Mouse (Mus musculus): ENCODE measurements around the gene Mfsd13b. TPM values are rescaled to one million over a fixed set of nuclear protein-coding genes. Genes with fewer than 3 reads are reported as not detected.

Mfsd13b gene
- total RNA-seq, 1 experiment: not detected

- TF ChIP-seq HCFC1 (IDR thresholded peaks at IDR 0.05; ENCODE audit: borderline replicate concordance, insufficient read depth, low read length) (no peak), MAFK (IDR thresholded peaks at IDR 0.05; ENCODE audit: insufficient read depth, low read depth, low read length) (no peak), ZNF384 (IDR thresholded peaks at IDR 0.05; ENCODE audit: low read depth, low read length) (no peak), CHD2 (IDR thresholded peaks at IDR 0.05; ENCODE audit: low read depth, low read length) (no peak), ZC3H11A (IDR thresholded peaks at IDR 0.05; ENCODE audit: borderline replicate concordance, low read depth, low read length) (no peak)
- in situ Hi-C loops (cut with MboI; ENCODE audit: low sequenced_read_pairs in 2 of 2, unreplicated experiment in 2 of 2): no loop called here
- no peak overlapping the region for H3K27ac ChIP-seq (ENCODE audit: insufficient read depth, low read depth, low read length, poor library complexity, severe bottlenecking)
- no peak for DNase-seq (ENCODE audit: low read depth, low spot score)
- H3K9ac ChIP-seq (ENCODE audit: insufficient read depth, low read depth, low read length, poor library complexity, severe bottlenecking): no peak overlapping the region
- no peaks in the 10 kb centered on the region for H3K9me3 ChIP-seq (ENCODE audit: control insufficient read depth, insufficient read depth, low read depth, low read length)
- no peak overlapping the region for H3K4me3 ChIP-seq (ENCODE audit: insufficient read depth in 1 of 2, low read depth in 1 of 2, low read length in 2 of 2, poor library complexity in 1 of 2, severe bottlenecking in 1 of 2)
- H3K4me1 ChIP-seq (ENCODE audit: control insufficient read depth in 2 of 2, insufficient read depth in 2 of 2, low read length in 2 of 2, poor library complexity in 1 of 2): peaks cover 0 to 4% of the 10 kb centered on the region in 2 experiments; a peak in 2 of 4 replicates
- no peaks in the 10 kb centered on the region for H3K36me3 ChIP-seq (ENCODE audit: control insufficient read depth, insufficient read depth, low read length, poor library complexity, severe bottlenecking)
Observed at GRCm38 (mm10) chr7:120977063-120977462, 5.2 kb upstream of the Mfsd13b start.

GRCm38 (mm10) chr7:120980041-120980440, 2.3 kb upstream of the Mfsd13b start:
- in situ Hi-C loops (cut with MboI; ENCODE audit: low sequenced_read_pairs in 2 of 2, unreplicated experiment in 2 of 2): no loop called here
- Histone ChIP-seq H3K9me3 (ENCODE audit: control insufficient read depth, insufficient read depth, low read depth, low read length) (no peaks in the 10 kb centered on the region), H3K36me3 (ENCODE audit: control insufficient read depth, insufficient read depth, low read length, poor library complexity, severe bottlenecking) (no peaks in the 10 kb centered on the region), H3K9ac (ENCODE audit: insufficient read depth, low read depth, low read length, poor library complexity, severe bottlenecking) (no peak overlapping the region), H3K27ac (ENCODE audit: insufficient read depth, low read depth, low read length, poor library complexity, severe bottlenecking) (no peak overlapping the region), H3K4me1 (ENCODE audit: control insufficient read depth in 2 of 2, insufficient read depth in 2 of 2, low read length in 2 of 2, poor library complexity in 1 of 2) (peaks cover 0 to 4% of the 10 kb centered on the region in 2 experiments; a peak in 2 of 4 replicates), H3K4me3 (ENCODE audit: insufficient read depth in 1 of 2, low read depth in 1 of 2, low read length in 2 of 2, poor library complexity in 1 of 2, severe bottlenecking in 1 of 2) (no peak overlapping the region)
- DNase-seq (ENCODE audit: low read depth, low spot score): no peak
- no peak for TF ChIP-seq HCFC1 (IDR thresholded peaks at IDR 0.05; ENCODE audit: borderline replicate concordance, insufficient read depth, low read length)
- TF ChIP-seq ZC3H11A (IDR thresholded peaks at IDR 0.05; ENCODE audit: borderline replicate concordance, low read depth, low read length): no peak
- TF ChIP-seq ZNF384 (IDR thresholded peaks at IDR 0.05; ENCODE audit: low read depth, low read length): no peak
- no peak for TF ChIP-seq MAFK (IDR thresholded peaks at IDR 0.05; ENCODE audit: insufficient read depth, low read depth, low read length)
- no peak for TF ChIP-seq CHD2 (IDR thresholded peaks at IDR 0.05; ENCODE audit: low read depth, low read length)

GRCm38 (mm10) chr7:120980931-120981924, 1.1 kb upstream of the Mfsd13b start:
- H3K4me3 ChIP-seq (ENCODE audit: insufficient read depth in 1 of 2, low read depth in 1 of 2, low read length in 2 of 2, poor library complexity in 1 of 2, severe bottlenecking in 1 of 2): peak overlapping the region; percentile 84 to 99
- TF ChIP-seq ZNF384 (IDR thresholded peaks at IDR 0.05; ENCODE audit: low read depth, low read length) (peak; percentile 51; the same call in 1 of the 2 replicates), MAFK (IDR thresholded peaks at IDR 0.05; ENCODE audit: insufficient read depth, low read depth, low read length) (no peak)
- peak; percentile 42 for DNase-seq (ENCODE audit: low read depth, low spot score)
- peak overlapping the region; percentile 85 for H3K9ac ChIP-seq (ENCODE audit: insufficient read depth, low read depth, low read length, poor library complexity, severe bottlenecking)
- peaks cover 0 to 4% of the 10 kb centered on the region in 2 experiments; a peak in 2 of 4 replicates for H3K4me1 ChIP-seq (ENCODE audit: control insufficient read depth in 2 of 2, insufficient read depth in 2 of 2, low read length in 2 of 2, poor library complexity in 1 of 2)
- no peaks in the 10 kb centered on the region for H3K9me3 ChIP-seq (ENCODE audit: control insufficient read depth, insufficient read depth, low read depth, low read length)
- H3K36me3 ChIP-seq (ENCODE audit: control insufficient read depth, insufficient read depth, low read length, poor library complexity, severe bottlenecking): no peaks in the 10 kb centered on the region
- in situ Hi-C loops (cut with MboI; ENCODE audit: low sequenced_read_pairs in 2 of 2, unreplicated experiment in 2 of 2): no loop called here
- H3K27ac ChIP-seq (ENCODE audit: insufficient read depth, low read depth, low read length, poor library complexity, severe bottlenecking): no peak overlapping the region

- Histone ChIP-seq H3K4me1 (ENCODE audit: control insufficient read depth in 2 of 2, insufficient read depth in 2 of 2, low read length in 2 of 2, poor library complexity in 1 of 2) (peaks cover 0 to 4% of the 10 kb centered on the region in 2 experiments; a peak in 2 of 4 replicates), H3K27ac (ENCODE audit: insufficient read depth, low read depth, low read length, poor library complexity, severe bottlenecking) (no peak overlapping the region), H3K9ac (ENCODE audit: insufficient read depth, low read depth, low read length, poor library complexity, severe bottlenecking) (peak overlapping the region; percentile 89; the same call in 1 of the 2 replicates), H3K9me3 (ENCODE audit: control insufficient read depth, insufficient read depth, low read depth, low read length) (no peaks in the 10 kb centered on the region), H3K4me3 (ENCODE audit: insufficient read depth in 1 of 2, low read depth in 1 of 2, low read length in 2 of 2, poor library complexity in 1 of 2, severe bottlenecking in 1 of 2) (peak overlapping the region; percentile 80 to 99), H3K36me3 (ENCODE audit: control insufficient read depth, insufficient read depth, low read length, poor library complexity, severe bottlenecking) (no peaks in the 10 kb centered on the region)
- TF ChIP-seq CHD2 (IDR thresholded peaks at IDR 0.05; ENCODE audit: low read depth, low read length) (no peak), ZC3H11A (IDR thresholded peaks at IDR 0.05; ENCODE audit: borderline replicate concordance, low read depth, low read length) (no peak), MAFK (IDR thresholded peaks at IDR 0.05; ENCODE audit: insufficient read depth, low read depth, low read length) (no peak), ZNF384 (IDR thresholded peaks at IDR 0.05; ENCODE audit: low read depth, low read length) (no peak), HCFC1 (IDR thresholded peaks at IDR 0.05; ENCODE audit: borderline replicate concordance, insufficient read depth, low read length) (no peak)
- in situ Hi-C loops (cut with MboI; ENCODE audit: low sequenced_read_pairs in 2 of 2, unreplicated experiment in 2 of 2): no loop called here
- DNase-seq (ENCODE audit: low read depth, low spot score): peak; percentile 7
Observed at GRCm38 (mm10) chr7:120982968-120983367, 659 bp downstream of the Mfsd13b start.

Measured in ES-E14 (cell line).